Mouse (Mus musculus) lung, embryonic 14.5 days (tissue): ENCODE measurements around the gene Camk1d. TPM values are rescaled to one million over a fixed set of nuclear protein-coding genes. Genes with fewer than 3 reads are reported as not detected.

ENCODE experiments used
- ATAC-seq: fragments of 200-750 bp; cut with Nextera tagmentation; 2 replicates; pipeline ENCODE4 v1.8.0; 2017; ENCODE audit warnings: mild to moderate bottlenecking, moderate TSS enrichment, moderate library complexity; ENCODE audit not compliant: insufficient read depth
- DNase-seq: peaks from one replicate; pipeline ENCODE4 v3.0.0-alpha.2; 2015
- H3K27ac ChIP-seq: fragments of 300-500 bp; sonication (generic); 2 replicates; pipeline ENCODE4 v1.5.1; 2014; ENCODE audit warnings: low read depth, mild to moderate bottlenecking, moderate library complexity
- H3K27me3 ChIP-seq: fragments of 300-500 bp; sonication (generic); 2 replicates; pipeline ENCODE4 v1.6.1; 2014; ENCODE audit warnings: low read length, control low read depth; ENCODE audit not compliant: insufficient read depth
- H3K36me3 ChIP-seq: fragments of 300-500 bp; sonication (generic); 2 replicates; pipeline ENCODE4 v1.6.1; 2014; ENCODE audit warnings: control low read depth; ENCODE audit not compliant: insufficient read depth
- H3K4me1 ChIP-seq: fragments of 300-500 bp; sonication (generic); 2 replicates; pipeline ENCODE4 v1.6.1; 2014; ENCODE audit warnings: antibody characterized with exemption, control low read depth; ENCODE audit not compliant: insufficient read depth
- H3K4me2 ChIP-seq: fragments of 300-500 bp; sonication (generic); 2 replicates; pipeline ENCODE4 v1.6.1; 2014; ENCODE audit warnings: mild to moderate bottlenecking
- H3K4me3 ChIP-seq: fragments of 300-500 bp; sonication (generic); 2 replicates; pipeline ENCODE4 v1.5.1; 2014; ENCODE audit warnings: low read depth, low read length
- H3K9ac ChIP-seq: fragments of 300-500 bp; sonication (generic); 2 replicates; pipeline ENCODE4 v1.6.1; 2014
- H3K9me3 ChIP-seq: fragments of 300-500 bp; sonication (generic); 2 replicates; pipeline ENCODE4 v1.6.1; 2016; ENCODE audit warnings: low read depth, low read length, control low read depth
- CTCF ChIP-seq: IDR thresholded peaks from 2 replicates; pipeline ENCODE4 v1.5.1; 2016; ENCODE audit warnings: antibody characterized with exemption, low read depth
- WGBS: fragments of 180-500 bp; shearing (Covaris S2); extraction: QIAGEN DNeasy Blood & Tissue Kit; methylation state at CpG from one replicate; pipeline ENCODE4 v1.1.7; 2014; 5-methylcytosine and 5-hydroxymethylcytosine counted together
- polyA plus RNA-seq: library from polyadenylated mRNA; unstranded; fragments of >200 nt; fragmentation: Nextera tagmentation; extraction: Ambion mirVana; gene quantifications from 2 replicates; pipeline ENCODE4 v1.2.1, GENCODE M21; 2014

Camk1d gene
- polyA plus RNA-seq, 1 experiment from 2014 or later, result 2.9 TPM

- Histone ChIP-seq H3K27ac (no peak overlapping the region), H3K4me2 (no peak overlapping the region), H3K4me3 (no peak overlapping the region), H3K4me1 (no peaks in the 10 kb centered on the region), H3K27me3 (no peaks in the 10 kb centered on the region), H3K9ac (no peak overlapping the region), H3K36me3 (no peaks in the 10 kb centered on the region), H3K9me3 (no peaks in the 10 kb centered on the region)
- DNase-seq, result peak; percentile 16
- WGBS, result 61% methylated on average over 5 of the region's 5 CpGs
- no peak for TF ChIP-seq CTCF
- ATAC-seq, result peak; percentile 47; the same call in 1 of the 2 replicates
These were observed 224.4 kb downstream of the Camk1d start for GRCm38 (mm10) chr2:5489916-5490315.

GRCm38 (mm10) chr2:5487344-5487743 lies 227.0 kb downstream of the Camk1d start:
- H3K4me3 ChIP-seq, result no peak overlapping the region
- ATAC-seq, result no peak
- 84% methylated on average over 3 of the region's 3 CpGs for WGBS

GRCm38 (mm10) chr2:5486663-5487062 lies 227.7 kb downstream of the Camk1d start:
- Histone ChIP-seq H3K9ac (no peak overlapping the region), H3K36me3 (no peaks in the 10 kb centered on the region), H3K27me3 (no peaks in the 10 kb centered on the region), H3K9me3 (no peaks in the 10 kb centered on the region), H3K4me3 (no peak overlapping the region), H3K4me1 (no peaks in the 10 kb centered on the region), H3K27ac (no peak overlapping the region), H3K4me2 (no peak overlapping the region)
- no peak for DNase-seq
- TF ChIP-seq CTCF, result no peak
- ATAC-seq, result no peak
- WGBS, result 83% methylated on average over 7 of the region's 7 CpGs

More at GRCm38 (mm10) chr2:5487344-5487743, 227.0 kb downstream of the Camk1d start:
- no peak overlapping the region for H3K4me2 ChIP-seq
- H3K36me3 ChIP-seq, result no peaks in the 10 kb centered on the region
- H3K27me3 ChIP-seq, result no peaks in the 10 kb centered on the region
- no peaks in the 10 kb centered on the region for H3K4me1 ChIP-seq
- no peaks in the 10 kb centered on the region for H3K9me3 ChIP-seq
- H3K27ac ChIP-seq, result no peak overlapping the region
- no peak for TF ChIP-seq CTCF
- no peak overlapping the region for H3K9ac ChIP-seq
- DNase-seq, result no peak

GRCm38 (mm10) chr2:5485786-5486185 lies 228.5 kb downstream of the Camk1d start:
- TF ChIP-seq CTCF, result no peak
- Histone ChIP-seq H3K4me2 (no peak overlapping the region), H3K27ac (no peak overlapping the region), H3K4me1 (no peaks in the 10 kb centered on the region), H3K4me3 (no peak overlapping the region), H3K9me3 (no peaks in the 10 kb centered on the region), H3K9ac (no peak overlapping the region), H3K27me3 (no peaks in the 10 kb centered on the region), H3K36me3 (no peaks in the 10 kb centered on the region)
- DNase-seq (no peak), ATAC-seq (no peak)
- 87% methylated on average over 6 of the region's 6 CpGs for WGBS

GRCm38 (mm10) chr2:5479886-5480285 lies 234.4 kb downstream of the Camk1d start:
- no peak for ATAC-seq

GRCm38 (mm10) chr2:5478709-5479108 lies 235.6 kb downstream of the Camk1d start:
- Histone ChIP-seq H3K27ac (no peak overlapping the region), H3K4me1 (no peaks in the 10 kb centered on the region), H3K36me3 (no peaks in the 10 kb centered on the region), H3K9me3 (no peaks in the 10 kb centered on the region), H3K4me2 (no peak overlapping the region), H3K27me3 (no peaks in the 10 kb centered on the region), H3K9ac (no peak overlapping the region), H3K4me3 (no peak overlapping the region)
- ATAC-seq, result no peak
- DNase-seq, result no peak
- WGBS, result 72% methylated on average over 5 of the region's 5 CpGs
- TF ChIP-seq CTCF, result no peak

More at GRCm38 (mm10) chr2:5479886-5480285, 234.4 kb downstream of the Camk1d start:
- H3K9me3 ChIP-seq, result no peaks in the 10 kb centered on the region
- H3K27ac ChIP-seq, result no peak overlapping the region
- H3K4me2 ChIP-seq, result no peak overlapping the region
- no peak overlapping the region for H3K4me3 ChIP-seq
- no peak for TF ChIP-seq CTCF
- 85% methylated on average over 3 of the region's 3 CpGs for WGBS
- no peak for DNase-seq
- no peak overlapping the region for H3K9ac ChIP-seq
- H3K4me1 ChIP-seq, result no peaks in the 10 kb centered on the region
- no peaks in the 10 kb centered on the region for H3K27me3 ChIP-seq
- no peaks in the 10 kb centered on the region for H3K36me3 ChIP-seq

- WGBS, result 92% methylated on average over 4 of the region's 4 CpGs
- no peak overlapping the region for H3K27ac ChIP-seq
- H3K9me3 ChIP-seq, result no peaks in the 10 kb centered on the region
- DNase-seq, result no peak
- H3K36me3 ChIP-seq, result no peaks in the 10 kb centered on the region
- no peak overlapping the region for H3K4me2 ChIP-seq
- TF ChIP-seq CTCF, result peak; percentile 45
- no peak overlapping the region for H3K4me3 ChIP-seq
- no peak overlapping the region for H3K9ac ChIP-seq
- ATAC-seq, result no peak
- no peaks in the 10 kb centered on the region for H3K4me1 ChIP-seq
- no peaks in the 10 kb centered on the region for H3K27me3 ChIP-seq
These were observed 236.1 kb downstream of the Camk1d start for GRCm38 (mm10) chr2:5478256-5478655.

GRCm38 (mm10) chr2:5477525-5477924 lies 236.8 kb downstream of the Camk1d start:
- Histone ChIP-seq H3K27me3 (no peaks in the 10 kb centered on the region), H3K27ac (no peak overlapping the region), H3K4me3 (no peak overlapping the region), H3K9me3 (no peaks in the 10 kb centered on the region), H3K4me1 (no peaks in the 10 kb centered on the region), H3K4me2 (no peak overlapping the region), H3K36me3 (no peaks in the 10 kb centered on the region), H3K9ac (no peak overlapping the region)
- TF ChIP-seq CTCF, result no peak
- DNase-seq, result no peak
- 68% methylated on average over 1 of the region's 1 CpGs for WGBS
- no peak for ATAC-seq
